Mouse (Mus musculus) liver, adult 2 months (tissue): ENCODE measurements around the gene Marveld1.

Experiments
- CTCF ChIP-seq: fragments of 200-500 bp; IDR thresholded peaks from 2 replicates; pipeline ENCODE4 v1.5.1; 2011; ENCODE audit warnings: low read depth, low read length, control low read depth
- POLR2A ChIP-seq: fragments of 200-500 bp; IDR thresholded peaks from 2 replicates; pipeline ENCODE4 v1.6.1; 2011; ENCODE audit warnings: low read length, control low read depth; ENCODE audit not compliant: insufficient read depth; ENCODE audit errors: extremely low read depth

DNA sequence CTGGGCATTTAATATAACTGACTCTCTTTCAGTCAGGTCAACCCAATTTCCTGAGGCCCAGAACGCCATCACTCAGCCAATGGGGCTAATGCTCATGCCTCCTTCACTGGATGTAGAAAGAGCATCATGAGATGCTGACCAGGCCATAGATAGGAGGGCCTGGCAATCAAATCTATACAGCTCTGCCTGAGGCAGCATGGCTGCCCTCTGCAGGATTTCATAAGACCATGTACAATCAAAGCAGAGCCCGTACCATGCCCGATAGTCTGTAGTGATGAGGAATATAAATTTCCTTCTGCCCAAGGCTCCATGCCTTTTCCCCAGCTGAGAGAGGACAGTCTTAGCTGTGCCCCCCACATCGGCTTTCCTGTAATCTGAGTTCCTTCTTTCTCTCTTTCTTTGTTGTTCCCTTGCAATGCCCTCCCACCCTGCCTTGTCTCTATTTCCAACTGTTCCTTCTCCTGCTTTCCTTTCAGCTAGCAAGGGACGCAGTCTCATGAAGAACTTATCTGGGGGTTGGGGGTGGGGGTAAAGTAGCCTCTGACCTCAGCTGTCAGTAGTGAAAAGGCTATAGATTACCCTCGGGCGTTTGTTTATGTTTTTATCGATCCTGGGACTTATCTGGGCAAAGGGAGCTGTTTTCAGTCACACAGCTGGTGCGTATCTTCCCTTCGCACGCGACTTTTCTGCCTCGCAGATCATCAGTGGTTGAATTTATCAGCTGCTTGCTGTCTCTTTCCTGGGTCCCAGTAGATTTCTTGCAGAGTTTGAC is 11.2 kb downstream of the Marveld1 start:
- TF ChIP-seq CTCF, result no peak
- TF ChIP-seq POLR2A, result no peak
